Mouse (Mus musculus) liver, adult (tissue): ENCODE results near the gene Naaladl1.
A peak's percentile ranks its signal among the peaks of the same experiment; 100 is the strongest.

Experiments used
- GATA4 ChIP-seq: IDR thresholded peaks from 2 replicates; pipeline ENCODE4 v1.6.1; 2014; ENCODE audit warnings: mild to moderate bottlenecking, low read length; ENCODE audit not compliant: insufficient replicate concordance

Gene Naaladl1

DNA sequence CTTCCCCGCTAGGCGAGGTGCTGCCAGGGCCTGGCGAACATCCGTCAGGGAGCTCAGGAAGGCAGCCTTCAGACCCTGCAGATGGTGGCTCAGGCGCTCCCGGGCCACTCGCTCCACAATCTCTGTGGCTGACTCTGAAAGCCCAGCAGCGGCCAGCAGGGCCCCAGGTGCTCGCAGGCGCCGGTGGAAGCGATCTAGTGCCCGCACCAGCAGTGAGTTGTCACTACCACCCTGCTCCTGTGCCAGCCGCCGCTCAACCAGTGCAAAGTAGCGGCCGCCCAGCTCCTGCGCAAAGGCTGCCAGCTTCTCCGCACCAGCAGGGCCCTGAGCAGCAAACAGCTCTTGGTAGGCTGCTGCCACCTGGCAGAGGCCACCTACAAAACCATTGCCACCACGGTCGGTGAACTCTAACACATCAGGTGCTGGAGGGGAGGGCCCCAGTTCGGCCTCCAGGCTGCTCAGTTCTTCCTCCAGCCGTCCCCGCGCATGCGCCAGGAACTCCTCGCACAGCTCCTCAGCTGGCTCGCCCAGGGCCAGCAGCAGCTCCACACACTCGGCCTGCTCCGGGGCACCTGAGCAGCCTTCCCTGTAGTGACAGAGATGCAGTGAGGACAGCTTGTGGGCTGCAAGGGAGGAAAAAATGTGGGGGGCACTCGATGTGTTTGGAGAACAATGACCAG is 34.9 kb upstream of the Naaladl1 start:
- no peak for TF ChIP-seq GATA4

DNA sequence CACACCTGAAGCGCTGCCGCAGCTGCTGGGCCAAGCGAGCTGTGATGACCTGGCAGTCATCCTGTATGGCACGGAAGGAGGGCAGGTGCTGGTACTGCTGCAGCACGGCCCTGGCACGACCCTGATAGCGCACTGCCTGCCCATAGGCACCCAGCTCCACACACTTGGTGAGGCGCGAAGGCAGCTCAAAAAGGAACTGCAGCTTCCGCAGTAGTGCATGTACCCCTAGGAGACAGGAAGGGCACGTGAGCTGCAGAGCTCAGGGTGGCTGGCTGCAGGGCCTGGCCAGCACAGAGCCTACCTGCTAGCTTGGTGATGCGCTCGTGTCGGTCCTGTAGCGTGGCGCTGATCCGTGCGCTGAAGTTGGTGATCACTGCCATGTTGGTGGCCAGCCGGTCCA is 34.3 kb upstream of the Naaladl1 start:
- no peak for TF ChIP-seq GATA4

DNA sequence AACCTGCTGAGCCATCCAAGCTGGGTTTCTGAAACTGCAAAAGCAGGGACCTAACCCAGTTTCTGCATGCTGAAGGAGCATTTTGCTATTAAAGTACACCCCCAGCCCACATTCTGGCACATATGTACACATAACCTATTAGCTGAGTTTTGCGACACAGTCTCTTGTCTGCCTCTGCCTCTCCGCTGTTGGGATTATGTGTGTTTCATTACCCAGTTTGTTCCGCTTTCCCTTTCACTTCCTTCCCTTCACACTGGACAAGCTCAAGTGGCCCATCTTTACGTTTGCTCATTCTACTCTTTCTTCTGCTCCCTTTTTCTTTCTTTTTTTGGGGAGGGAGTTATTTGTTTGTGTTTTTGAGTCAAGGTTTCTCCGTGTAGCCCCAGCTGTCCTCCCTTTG is 31.7 kb upstream of the Naaladl1 start:
- no peak for TF ChIP-seq GATA4

DNA sequence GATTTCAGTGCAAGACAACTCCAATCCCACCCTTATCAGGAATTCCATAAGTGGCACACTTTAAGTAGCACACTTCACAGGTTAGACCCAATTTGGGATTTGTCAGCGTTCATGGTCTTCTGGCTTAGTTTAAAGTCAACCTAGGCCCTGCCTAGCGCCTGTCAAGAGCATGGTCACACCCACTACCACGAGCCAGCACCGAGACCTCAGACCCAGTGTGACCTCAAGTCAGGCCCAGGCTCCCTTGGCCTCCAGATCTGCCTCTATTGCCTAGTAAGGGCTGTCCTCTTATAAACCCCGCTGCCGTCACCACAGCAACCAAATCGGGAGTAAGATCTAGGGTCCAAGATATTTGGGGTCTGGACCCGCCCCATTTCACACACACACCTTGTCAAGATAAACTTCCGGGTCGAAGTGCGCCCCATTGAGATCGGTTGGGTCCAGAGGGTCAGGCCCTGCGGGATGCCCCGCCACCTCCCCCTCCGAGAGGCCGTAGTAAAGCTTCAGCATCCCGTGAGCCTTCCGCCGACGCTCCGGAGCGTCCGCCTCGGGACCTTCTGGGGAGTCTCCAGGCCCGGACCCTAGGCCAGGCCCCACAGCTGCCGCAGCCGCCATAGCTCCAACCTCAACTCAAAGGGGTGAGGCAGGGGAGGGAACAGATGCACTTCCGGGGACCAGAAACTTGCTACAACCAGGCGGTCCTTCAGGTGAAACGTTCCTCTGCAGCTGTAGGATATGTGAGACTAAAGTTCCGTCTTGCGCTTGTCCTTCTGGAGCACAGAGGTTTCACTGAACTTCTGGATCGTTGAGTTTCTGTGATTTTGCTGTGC is 28.8 kb upstream of the Naaladl1 start, which contains the start of gene Vps51:
Gene Vps51, minus strand, starts transcription at position 668 of the 830 bp plus-strand sequence.
- TF ChIP-seq GATA4 = peak; percentile 4; the same call in 1 of the 2 replicates

DNA sequence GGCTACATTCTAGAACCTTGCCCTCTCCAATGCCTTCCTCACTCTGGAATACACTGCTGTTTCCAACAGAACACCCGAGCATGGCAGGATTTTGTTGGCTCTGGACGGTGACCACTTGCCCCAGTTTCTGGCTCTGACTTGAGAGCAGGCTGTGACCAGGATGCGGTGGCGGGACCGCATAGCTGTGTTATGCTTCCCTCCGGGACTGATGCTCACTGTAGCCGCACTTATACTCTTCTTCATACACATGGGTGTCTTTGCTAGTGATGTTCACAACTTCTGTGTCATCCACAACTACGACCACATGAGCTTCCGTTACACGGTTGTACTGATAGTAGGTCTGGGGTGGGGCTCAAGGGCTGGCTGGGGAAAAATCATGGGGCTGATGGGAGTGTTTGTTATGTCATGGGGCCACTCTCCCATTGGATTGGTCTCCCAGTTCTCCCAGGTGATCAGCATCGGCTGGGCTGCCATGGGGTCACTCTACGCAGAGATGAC is 25.6 kb upstream of the Naaladl1 start, which contains the start of gene Tmem262:
Gene Tmem262, plus strand, starts transcription at position 51 of the 498 bp plus-strand sequence.
- TF ChIP-seq GATA4 = no peak

DNA sequence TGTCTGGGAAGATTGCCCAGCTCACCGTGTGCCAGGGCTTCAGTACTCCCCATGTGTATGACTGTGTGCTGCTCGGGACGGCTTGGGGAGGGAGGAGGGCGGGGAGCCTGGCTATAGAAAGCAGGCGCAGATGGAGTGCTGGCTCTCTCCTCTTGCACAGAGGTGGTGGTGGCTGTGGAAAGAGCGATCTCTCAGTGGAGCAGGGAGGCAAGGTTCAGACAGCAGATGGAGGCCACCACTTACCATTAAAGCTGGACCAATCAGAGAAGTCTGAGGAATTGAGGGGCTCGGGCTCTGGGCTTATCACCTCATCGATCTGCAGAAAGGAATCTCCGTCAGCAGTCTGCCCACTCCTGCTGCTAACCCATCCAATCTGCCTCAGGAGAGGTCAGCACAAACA is 23.4 kb upstream of the Naaladl1 start, which contains the start of gene Gm28374:
Gene Gm28374, minus strand, starts transcription at position 101 of the 400 bp plus-strand sequence.
- no peak for TF ChIP-seq GATA4

DNA sequence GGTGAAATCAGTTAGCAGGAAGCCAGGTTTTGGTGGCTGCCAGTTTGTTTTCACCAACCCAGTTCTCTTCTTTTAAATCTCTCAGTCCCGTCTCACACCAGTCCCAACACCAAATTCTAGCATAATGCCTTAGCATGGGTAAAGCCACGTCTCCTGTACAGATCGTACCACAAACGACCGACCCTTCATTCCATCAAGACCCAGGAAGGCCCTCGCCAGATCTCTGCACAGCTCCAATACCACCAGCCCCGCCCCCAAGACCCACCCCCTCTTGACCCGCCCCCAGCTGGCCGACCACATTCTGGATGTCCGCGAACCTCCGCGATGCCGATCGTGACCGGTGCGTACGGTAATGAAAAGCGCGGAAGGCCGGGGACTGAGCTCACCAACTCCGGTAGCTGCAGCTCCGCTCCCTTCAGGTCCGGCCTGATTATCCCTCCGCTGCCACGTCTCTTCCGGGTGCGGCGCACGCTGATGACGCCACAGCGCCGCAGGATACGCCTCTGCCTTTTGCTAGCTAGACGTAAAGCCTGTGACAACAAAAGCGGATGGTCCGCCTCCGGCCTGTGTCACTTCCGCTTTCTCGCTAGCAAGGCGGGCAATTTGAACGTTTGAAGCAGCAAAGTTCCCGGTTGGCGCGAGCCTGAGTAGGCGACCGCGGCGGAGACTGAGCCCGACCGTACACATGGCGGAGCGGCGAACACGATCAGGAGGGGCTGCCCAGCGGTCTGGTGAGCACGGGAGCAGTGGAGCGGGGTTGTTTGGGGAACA is 20.9 kb upstream of the Naaladl1 start, which contains the start of the genes Zfpl1 and Cdca5:
Gene Zfpl1, minus strand, starts transcription at position 479 of the 771 bp plus-strand sequence.
Gene Cdca5, plus strand, starts transcription at position 506 of the 771 bp plus-strand sequence.
- TF ChIP-seq GATA4 = peak; percentile 83; the same call in 1 of the 2 replicates

DNA sequence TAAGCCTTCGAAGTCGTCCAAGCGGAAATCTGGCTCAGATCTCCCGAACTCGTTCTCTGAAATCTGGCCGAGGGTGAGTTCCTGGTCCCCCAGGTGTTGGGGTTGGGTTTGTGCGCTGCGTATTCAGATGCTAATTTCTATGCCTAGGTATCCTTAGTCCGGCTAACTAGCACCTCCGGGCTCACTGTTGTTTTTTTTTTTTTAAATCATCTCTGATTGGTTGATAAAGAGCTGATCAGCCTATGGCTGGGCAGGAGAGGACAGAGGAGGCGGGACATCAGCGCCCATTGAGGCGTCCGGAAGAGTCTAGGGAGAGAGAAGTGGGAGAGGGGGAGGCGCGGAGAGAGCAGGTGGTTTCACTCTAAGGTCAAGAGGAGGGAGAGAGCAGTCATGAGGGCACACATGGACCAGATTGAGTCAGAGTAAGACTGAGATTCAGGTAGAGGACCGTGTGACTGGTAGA is 20.1 kb upstream of the Naaladl1 start:
- no peak for TF ChIP-seq GATA4

DNA sequence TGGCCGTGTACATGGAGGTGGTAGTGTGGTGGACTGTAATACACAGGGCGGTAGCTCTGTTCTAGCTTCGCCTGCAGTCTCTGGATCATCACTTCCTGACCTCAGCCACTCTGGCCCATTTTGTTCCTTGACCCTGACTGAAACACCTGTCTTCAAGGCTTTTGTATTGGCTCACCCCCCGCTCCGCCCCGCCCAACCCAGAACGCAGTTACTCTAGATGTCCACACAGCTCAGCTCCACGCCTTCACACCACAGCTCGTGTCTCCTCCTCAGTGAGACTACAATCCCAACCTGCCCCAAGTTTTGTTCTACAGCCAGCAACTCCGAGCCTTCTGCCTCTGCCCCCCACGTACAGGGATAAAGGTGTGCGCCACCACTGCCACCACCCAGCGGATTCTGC is 16.7 kb upstream of the Naaladl1 start:
- no peak for TF ChIP-seq GATA4

DNA sequence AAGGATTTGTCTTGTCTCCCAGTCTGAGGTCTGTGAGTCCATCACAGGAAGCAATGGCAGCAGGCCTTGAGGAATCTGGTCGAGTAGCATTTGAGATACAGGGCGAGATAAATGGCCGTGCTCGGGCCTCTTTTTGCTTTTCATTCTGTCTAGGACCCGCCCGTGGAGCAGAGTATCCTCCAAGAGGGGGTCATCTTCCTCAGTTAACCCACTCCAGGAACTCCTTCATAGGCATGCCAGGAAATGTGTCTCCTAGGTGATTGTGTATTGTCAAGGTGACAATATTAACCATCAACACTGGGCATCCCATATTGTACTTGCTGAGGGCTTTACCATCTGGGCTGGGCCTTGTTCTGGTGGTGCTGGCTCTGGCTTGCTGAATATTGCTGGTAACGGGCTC is 11.5 kb upstream of the Naaladl1 start, which contains the start of gene AC131692.1:
Gene AC131692.1, plus strand, starts transcription at position 301 of the 400 bp plus-strand sequence.
- no peak for TF ChIP-seq GATA4

DNA sequence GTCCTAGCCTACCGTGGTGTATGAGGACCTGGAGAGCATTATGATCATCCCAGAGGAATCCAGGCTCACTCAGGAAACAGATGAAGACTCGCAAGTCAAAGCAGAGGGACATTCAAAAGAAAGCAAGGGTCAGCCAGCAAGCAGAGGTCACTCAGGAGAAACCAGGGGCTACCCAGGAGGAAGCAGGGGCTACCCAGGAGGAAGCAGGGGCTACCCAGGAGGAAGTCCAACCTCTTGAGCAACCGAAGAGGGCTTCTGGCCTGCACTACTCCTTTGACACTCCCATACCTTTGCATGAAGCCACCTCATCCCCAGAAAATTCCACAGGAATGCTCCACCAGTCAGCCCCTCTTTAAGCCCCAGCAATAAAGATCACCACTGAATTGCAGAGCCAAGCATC is 7.7 kb upstream of the Naaladl1 start:
- no peak for TF ChIP-seq GATA4

DNA sequence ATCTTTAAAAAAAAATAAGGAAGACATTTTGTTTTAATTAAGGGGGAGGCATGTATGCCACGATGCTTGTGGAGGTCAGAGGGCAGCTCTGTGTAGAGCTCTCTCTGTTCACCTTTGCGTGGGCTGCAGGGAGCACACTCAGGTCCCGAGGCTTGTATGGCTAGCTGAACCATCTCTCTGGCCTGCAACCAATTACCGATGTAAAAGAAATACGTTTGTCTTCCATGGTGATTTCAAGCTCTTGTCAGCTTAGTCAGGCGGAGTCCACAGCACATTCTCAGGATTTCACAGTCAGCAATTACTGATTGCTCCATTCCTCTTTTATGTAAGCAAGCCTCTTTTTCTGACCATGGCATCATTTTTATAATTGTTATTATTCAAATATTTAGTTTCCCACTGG is 4.4 kb upstream of the Naaladl1 start:
- TF ChIP-seq GATA4 = no peak

DNA sequence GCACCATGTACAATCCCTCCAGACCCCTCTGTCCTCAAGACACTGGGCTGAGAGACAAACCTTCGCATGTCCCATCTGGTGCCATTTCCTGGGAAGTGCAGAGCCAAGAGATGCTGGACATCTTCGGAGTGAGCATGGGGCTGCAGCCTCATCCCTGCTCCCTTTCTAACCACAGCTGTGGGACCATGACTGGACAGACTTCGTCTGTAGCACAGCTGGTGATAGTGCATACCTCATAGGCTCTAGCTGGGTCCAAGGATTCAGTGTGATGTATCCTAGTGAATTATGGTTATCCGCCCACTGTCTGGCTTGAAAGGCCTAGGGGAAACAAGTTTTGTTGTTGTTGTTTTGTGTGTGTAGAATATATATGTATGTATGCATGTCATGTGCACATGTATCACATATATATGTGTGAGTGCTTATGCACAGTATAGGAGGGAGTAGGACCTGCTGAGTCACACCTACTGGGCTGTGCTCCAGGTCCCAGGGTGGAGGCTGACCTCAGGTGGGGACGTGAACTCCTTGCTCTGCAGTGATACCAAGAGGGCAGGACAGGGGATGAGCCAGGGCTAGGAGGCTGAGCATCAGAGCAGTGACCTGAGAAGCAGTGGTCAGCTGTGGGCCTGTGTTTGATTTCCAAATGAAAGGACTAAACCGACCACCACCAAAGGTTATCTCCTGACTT is 3.3 kb upstream of the Naaladl1 start:
- no peak for TF ChIP-seq GATA4

DNA sequence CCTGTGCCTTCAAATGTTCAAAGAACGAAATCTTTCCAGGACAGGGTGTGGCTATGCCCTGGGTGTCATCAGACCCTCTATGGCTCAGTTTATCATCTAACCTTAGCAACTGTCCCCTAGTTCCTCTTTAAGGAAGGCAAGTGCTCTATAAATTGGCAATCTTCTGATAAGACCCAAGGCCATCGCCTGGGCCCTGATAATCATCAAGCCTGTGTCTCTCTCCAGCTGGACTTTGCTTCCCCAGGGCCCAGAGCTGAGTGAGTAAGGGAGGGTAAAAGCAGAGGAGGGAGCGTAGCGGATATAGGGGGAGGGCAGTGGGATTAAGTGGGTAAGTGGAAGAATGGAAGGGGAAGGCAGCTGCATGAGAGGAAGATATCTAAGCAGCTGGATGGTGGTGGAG is 1.1 kb upstream of the Naaladl1 start:
- no peak for TF ChIP-seq GATA4
